Mouse (Mus musculus): ENCODE data around the gene Gm38431.

- TF ChIP-seq CTCF (IDR thresholded peaks at IDR 0.05; ENCODE audit: borderline replicate concordance, control insufficient read depth, extremely low read depth, insufficient read depth, low read length, poor library complexity) (no peak), POLR2A (IDR thresholded peaks at IDR 0.05; ENCODE audit: control insufficient read depth, extremely low read depth, insufficient read depth, low read length, poor library complexity) (no peak)
These were observed 33.0 kb upstream of the Gm38431 start for GRCm38 (mm10) chr9:21124837-21125236.

Data from thymus, adult 2 months (tissue).